Mouse (Mus musculus): ENCODE data around the gene Tbc1d17. TPM values are rescaled to one million over a fixed set of nuclear protein-coding genes. Genes with fewer than 3 reads are reported as not detected.

Tbc1d17 gene
- polyA plus RNA-seq, 1 experiment, result 33.8 TPM

GRCm38 (mm10) chr7:44855036-44855435 is 6.2 kb upstream of the Tbc1d17 start:
- Histone ChIP-seq H3K4me1 (ENCODE audit: control insufficient read depth, insufficient read depth, low read length) (peaks cover 13% of the 10 kb centered on the region), H3K27ac (ENCODE audit: insufficient read depth, low read length) (0 out of 2 replicates have a peak overlapping the region, but pooled peaks have one; percentile 85), H3K4me3 (ENCODE audit: insufficient read depth, low read length) (no peak overlapping the region)
- TF ChIP-seq CTCF (IDR thresholded peaks at IDR 0.05; ENCODE audit: borderline replicate concordance, insufficient read depth, low read length) (no peak), POLR2A (IDR thresholded peaks at IDR 0.05; ENCODE audit: low read depth, low read length) (no peak)

DNA sequence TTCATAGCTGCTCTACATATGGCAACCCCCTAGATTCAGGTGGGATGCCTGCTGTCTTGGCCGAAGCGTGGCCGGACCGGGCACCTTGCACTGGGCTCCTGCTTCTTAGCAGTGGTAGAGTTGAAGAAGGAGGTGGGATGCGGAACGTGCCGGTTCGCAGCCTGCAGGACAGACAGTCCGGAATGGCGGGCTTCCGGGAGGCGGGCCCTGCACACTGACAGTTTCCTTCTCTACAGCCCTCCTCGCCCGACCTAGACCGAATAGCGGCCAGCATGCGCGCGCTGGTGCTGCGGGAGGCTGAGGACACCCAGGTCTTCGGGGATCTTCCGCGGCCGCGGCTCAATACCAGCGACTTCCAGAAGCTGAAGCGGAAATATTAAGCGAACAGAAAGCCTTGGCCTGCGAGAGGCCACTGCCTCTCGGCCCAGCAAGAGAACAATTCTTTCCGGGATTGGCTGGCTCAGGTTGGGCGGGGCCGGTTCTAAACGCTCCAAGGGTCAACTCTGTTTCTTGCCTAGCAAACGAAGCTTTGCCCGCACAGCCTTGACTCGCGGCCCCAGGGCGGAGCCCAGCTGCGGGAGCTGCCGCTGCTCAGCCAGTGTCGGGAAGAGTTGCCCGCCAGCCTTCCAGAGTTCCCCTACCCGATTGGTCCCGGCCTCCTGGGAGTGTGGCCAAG is 5.6 kb upstream of the Tbc1d17 start:
- TF ChIP-seq CTCF (IDR thresholded peaks at IDR 0.05; ENCODE audit: borderline replicate concordance, insufficient read depth, low read length) (no peak), POLR2A (IDR thresholded peaks at IDR 0.05; ENCODE audit: low read depth, low read length) (peak; percentile 54)
- Histone ChIP-seq H3K27ac (ENCODE audit: insufficient read depth, low read length) (peak overlapping the region; percentile 85), H3K4me3 (ENCODE audit: insufficient read depth, low read length) (peak overlapping the region; percentile 30), H3K4me1 (ENCODE audit: control insufficient read depth, insufficient read depth, low read length) (peaks cover 13% of the 10 kb centered on the region)

- peak overlapping the region; percentile 30 for H3K4me3 ChIP-seq (ENCODE audit: insufficient read depth, low read length)
- no peak; the same call in 1 of the 2 replicates for TF ChIP-seq POLR2A (IDR thresholded peaks at IDR 0.05; ENCODE audit: low read depth, low read length)
- TF ChIP-seq CTCF (IDR thresholded peaks at IDR 0.05; ENCODE audit: borderline replicate concordance, insufficient read depth, low read length), result no peak
- H3K4me1 ChIP-seq (ENCODE audit: control insufficient read depth, insufficient read depth, low read length), result peaks cover 13% of the 10 kb centered on the region
- peak overlapping the region; percentile 85 for H3K27ac ChIP-seq (ENCODE audit: insufficient read depth, low read length)
These were observed 4.9 kb upstream of the Tbc1d17 start for GRCm38 (mm10) chr7:44853596-44854355.

DNA sequence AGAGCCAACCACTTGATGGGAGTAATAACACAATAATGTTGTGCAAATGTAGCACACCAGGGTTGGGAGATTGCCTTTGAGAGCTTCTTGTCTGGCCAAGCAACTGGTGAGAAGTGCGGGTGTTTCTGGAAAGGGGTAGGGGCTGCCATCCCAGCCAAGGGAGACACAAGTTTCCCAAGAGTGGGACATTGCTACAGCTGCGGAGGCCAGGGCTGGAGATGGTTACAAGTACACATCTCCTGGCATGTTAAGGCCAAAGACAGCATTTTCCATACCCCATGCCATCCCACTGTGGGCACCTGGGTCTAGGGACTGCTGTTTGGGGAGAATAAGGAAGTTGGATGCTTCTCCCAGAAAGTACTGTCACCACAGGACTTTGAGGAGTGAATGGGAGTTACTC is 4.2 kb upstream of the Tbc1d17 start:
- Histone ChIP-seq H3K27ac (ENCODE audit: insufficient read depth, low read length) (no peak overlapping the region), H3K4me1 (ENCODE audit: control insufficient read depth, insufficient read depth, low read length) (peaks cover 13% of the 10 kb centered on the region), H3K4me3 (ENCODE audit: insufficient read depth, low read length) (no peak overlapping the region)
- TF ChIP-seq POLR2A (IDR thresholded peaks at IDR 0.05; ENCODE audit: low read depth, low read length) (no peak), CTCF (IDR thresholded peaks at IDR 0.05; ENCODE audit: borderline replicate concordance, insufficient read depth, low read length) (no peak)

GRCm38 (mm10) chr7:44852259-44853027 is 3.6 kb upstream of the Tbc1d17 start:
- Histone ChIP-seq H3K4me3 (ENCODE audit: insufficient read depth, low read length) (no peak overlapping the region), H3K4me1 (ENCODE audit: control insufficient read depth, insufficient read depth, low read length) (peaks cover 16% of the 10 kb centered on the region), H3K27ac (ENCODE audit: insufficient read depth, low read length) (no peak overlapping the region)
- TF ChIP-seq CTCF (IDR thresholded peaks at IDR 0.05; ENCODE audit: borderline replicate concordance, insufficient read depth, low read length) (no peak), POLR2A (IDR thresholded peaks at IDR 0.05; ENCODE audit: low read depth, low read length) (no peak; the same call in 1 of the 2 replicates)

DNA sequence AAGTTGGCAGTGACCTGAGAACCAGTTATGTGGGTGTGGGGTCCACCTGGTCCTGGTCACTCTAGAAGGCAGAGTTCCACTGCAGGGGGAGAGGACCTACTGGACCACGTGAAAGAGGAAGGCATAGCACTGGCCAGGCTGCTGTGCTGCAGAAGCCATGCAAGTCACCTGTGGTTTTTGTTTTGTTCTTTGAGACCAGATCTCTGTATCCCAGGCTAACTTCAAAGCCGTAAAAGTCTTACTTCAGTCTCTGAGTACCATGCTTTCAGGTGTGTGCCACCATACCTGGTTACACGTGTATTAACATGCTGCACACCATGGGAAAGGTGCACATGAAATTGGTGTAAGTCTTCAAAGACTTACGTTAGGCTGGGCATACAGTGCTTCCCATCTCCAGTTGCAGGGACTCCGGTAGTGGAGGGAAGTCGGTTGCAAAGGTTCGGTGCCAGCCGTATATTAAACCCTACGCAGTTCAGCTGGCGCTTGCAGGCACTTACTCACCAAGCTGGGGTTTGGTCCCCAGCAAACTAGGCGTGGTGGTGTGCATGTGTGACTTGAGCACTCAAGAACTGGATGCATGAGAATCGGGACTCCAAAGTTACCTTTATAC is 2.9 kb upstream of the Tbc1d17 start:
- no peak overlapping the region for H3K27ac ChIP-seq (ENCODE audit: insufficient read depth, low read length)
- peaks cover 17% of the 10 kb centered on the region for H3K4me1 ChIP-seq (ENCODE audit: control insufficient read depth, insufficient read depth, low read length)
- H3K4me3 ChIP-seq (ENCODE audit: insufficient read depth, low read length), result no peak overlapping the region
- TF ChIP-seq POLR2A (IDR thresholded peaks at IDR 0.05; ENCODE audit: low read depth, low read length), result 0 out of 2 replicates have a peak, but pooled peaks have one; percentile 23
- TF ChIP-seq CTCF (IDR thresholded peaks at IDR 0.05; ENCODE audit: borderline replicate concordance, insufficient read depth, low read length), result no peak

- peak overlapping the region; percentile 92 for H3K27ac ChIP-seq (ENCODE audit: insufficient read depth, low read length)
- peak overlapping the region; percentile 60 for H3K4me3 ChIP-seq (ENCODE audit: insufficient read depth, low read length)
- H3K4me1 ChIP-seq (ENCODE audit: control insufficient read depth, insufficient read depth, low read length), result peaks cover 17% of the 10 kb centered on the region
- TF ChIP-seq CTCF (IDR thresholded peaks at IDR 0.05; ENCODE audit: borderline replicate concordance, insufficient read depth, low read length) (no peak), POLR2A (IDR thresholded peaks at IDR 0.05; ENCODE audit: low read depth, low read length) (no peak; the same call in 1 of the 2 replicates)
These were observed 2.1 kb upstream of the Tbc1d17 start for GRCm38 (mm10) chr7:44850789-44851624.

DNA sequence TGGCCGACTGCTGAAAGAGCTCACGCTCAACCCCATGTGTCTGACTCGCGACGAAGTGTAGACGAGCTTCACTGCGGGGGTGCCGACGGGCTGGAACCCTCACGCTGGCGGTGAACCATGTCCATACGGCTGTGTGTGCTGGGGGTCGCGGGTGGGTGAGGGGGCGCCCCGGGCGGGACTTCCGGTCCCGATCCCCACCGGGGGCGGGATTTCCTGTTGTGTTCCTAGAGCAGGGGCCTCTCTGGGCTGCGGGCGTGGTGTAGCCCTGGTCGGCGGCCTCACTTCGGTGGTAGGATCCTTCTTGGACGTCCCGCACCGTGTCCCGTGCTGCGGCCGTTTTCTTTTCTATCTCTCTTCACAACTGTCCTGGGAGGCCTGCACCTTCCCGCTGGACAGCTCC is 1.3 kb upstream of the Tbc1d17 start:
- Histone ChIP-seq H3K27ac (ENCODE audit: insufficient read depth, low read length) (peak overlapping the region; percentile 92), H3K4me1 (ENCODE audit: control insufficient read depth, insufficient read depth, low read length) (peaks cover 17% of the 10 kb centered on the region), H3K4me3 (ENCODE audit: insufficient read depth, low read length) (peak overlapping the region; percentile 60)
- TF ChIP-seq CTCF (IDR thresholded peaks at IDR 0.05; ENCODE audit: borderline replicate concordance, insufficient read depth, low read length) (no peak), POLR2A (IDR thresholded peaks at IDR 0.05; ENCODE audit: low read depth, low read length) (peak; percentile 53; the same call in 1 of the 2 replicates)

All from embryonic fibroblast, embryonic 13.5 days (primary cell).